Mouse (Mus musculus) induced T-regulatory cell, adult 2 months (primary cell): ENCODE results near the gene Tyw5.

ENCODE experiments used
- DNase-seq: peaks from one replicate; pipeline ENCODE4 v3.0.0-alpha.2; 2012; ENCODE audit warnings: low read depth

Tyw5 gene

GRCm38 (mm10) chr1:57406187-57407151 is at the start of gene Tyw5, which contains the start of gene Maip1:
Gene Tyw5, minus strand, starts transcription at chr1:57407101.
Gene Maip1, plus strand, starts transcription at chr1:57406328.
- DNase-seq, result peak; percentile 92

- no peak for DNase-seq
These were observed 43.3 kb upstream of the Tyw5 start for GRCm38 (mm10) chr1:57450241-57450640.

DNA sequence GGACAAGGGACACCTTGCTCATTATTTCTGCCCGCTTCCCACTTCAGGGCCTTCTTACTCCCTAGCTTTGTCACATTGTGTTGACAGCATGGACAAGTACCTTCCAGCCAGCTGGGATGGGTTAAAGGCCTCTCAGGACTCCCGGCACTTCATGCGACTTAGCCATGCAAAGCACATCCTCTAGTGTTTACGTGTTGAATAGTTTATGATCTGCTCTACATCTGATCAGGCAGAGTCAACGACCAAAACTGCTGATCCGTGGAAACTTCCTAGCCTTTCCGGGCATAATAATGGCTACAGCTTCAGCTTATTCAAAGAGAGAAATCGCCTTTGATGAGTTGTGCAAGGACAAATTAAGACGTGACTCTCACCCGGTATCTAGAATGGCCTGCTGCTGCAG is 38.8 kb upstream of the Tyw5 start:
- DNase-seq, result no peak

DNA sequence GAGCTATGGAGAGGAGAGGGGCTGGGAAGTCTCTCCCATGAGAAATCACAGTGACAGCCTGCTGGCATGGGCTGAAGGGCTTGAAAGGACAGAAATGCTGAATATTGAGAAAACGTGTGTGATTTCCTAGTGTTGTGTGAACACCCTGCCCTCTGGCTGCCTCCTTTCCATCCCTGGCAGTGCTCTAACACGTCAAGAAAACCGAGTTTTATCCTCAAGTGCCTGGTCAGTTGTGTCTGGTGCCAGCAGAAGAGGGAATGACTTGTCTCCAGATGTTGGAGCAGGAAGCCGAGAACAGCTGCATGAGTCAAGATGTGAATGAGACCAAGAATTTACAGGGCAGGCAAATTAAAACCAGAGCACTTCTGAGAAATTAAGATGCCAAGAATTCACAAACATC is 33.9 kb upstream of the Tyw5 start:
- DNase-seq, result no peak

GRCm38 (mm10) chr1:57439026-57439425 is 32.1 kb upstream of the Tyw5 start:
- DNase-seq, result no peak

- DNase-seq, result peak; percentile 5
These were observed 30.1 kb upstream of the Tyw5 start for GRCm38 (mm10) chr1:57436954-57437353.

GRCm38 (mm10) chr1:57436408-57436807 is 29.5 kb upstream of the Tyw5 start:
- peak; percentile 59 for DNase-seq

GRCm38 (mm10) chr1:57433141-57433540 is 26.2 kb upstream of the Tyw5 start:
- DNase-seq, result no peak

GRCm38 (mm10) chr1:57429786-57430483 is 23.0 kb upstream of the Tyw5 start:
- no peak for DNase-seq

DNA sequence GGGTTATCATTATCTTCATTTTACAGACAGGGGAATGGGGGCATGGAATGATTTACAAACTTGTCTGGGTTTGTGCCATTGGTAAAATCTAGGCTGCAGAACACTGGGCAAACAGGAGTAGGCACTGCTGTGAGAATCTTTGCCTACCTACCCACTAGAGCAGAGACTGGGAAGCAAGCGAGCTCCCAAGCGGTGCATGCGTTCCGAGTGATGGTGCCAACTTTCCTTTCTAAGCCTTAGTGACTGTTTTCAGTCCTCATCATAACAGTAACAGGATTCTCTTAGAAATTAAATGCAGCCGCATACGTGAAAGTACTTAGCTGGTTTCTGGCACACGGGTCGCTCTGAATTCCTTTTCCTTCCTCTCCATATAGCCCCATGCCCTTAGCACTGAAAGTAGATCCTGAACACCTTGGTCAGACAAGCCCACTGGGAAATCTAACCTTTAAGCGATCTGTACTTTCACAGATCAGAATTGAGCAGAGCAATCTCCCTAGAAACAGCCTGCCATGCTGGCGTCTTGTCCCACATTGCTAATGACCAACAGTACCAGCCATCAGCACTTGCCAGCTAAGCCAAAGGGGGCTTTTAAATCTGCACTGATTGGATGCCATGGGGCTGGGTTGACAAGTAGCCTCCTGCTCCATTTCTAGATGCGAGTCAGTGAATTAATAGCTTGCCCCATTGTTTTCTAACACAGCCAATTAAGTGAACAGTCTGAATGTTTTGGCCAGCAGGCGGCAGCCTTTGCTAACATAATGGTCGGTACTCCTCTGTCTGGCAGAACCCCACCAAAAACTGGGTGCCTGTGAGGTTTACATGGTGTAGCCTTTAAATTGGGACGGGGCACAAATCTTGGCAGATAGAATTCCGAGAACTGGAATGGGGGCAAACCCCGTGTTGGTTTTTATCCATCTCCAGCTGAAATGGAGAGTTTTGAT is 21.7 kb upstream of the Tyw5 start:
- peak; percentile 76 for DNase-seq

DNA sequence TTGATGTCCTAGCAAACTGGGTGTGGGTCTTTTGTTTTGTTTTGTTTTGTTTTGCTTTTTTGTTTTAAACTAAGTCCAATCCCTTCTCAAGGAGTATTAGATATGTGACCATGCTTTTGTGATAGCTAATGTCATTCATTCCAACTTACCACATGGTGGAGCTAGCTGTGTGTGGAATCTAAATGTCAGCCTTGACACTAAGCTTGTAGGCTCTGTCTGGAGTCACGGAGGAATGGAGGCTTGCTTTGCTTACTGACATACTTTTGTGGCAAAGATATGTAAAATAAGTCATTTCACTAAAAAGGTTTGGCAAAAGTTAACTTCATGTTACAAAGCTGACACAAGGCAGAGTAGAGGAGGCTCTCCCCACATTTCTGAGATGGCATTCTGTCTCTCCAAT is 16.8 kb upstream of the Tyw5 start:
- no peak for DNase-seq

GRCm38 (mm10) chr1:57413397-57413796 is 6.5 kb upstream of the Tyw5 start:
- DNase-seq, result no peak

- no peak for DNase-seq
These were observed 2.1 kb upstream of the Tyw5 start for GRCm38 (mm10) chr1:57408994-57409393.

- DNase-seq, result no peak
These were observed 4.8 kb downstream of the Tyw5 start for GRCm38 (mm10) chr1:57402116-57402515.

DNA sequence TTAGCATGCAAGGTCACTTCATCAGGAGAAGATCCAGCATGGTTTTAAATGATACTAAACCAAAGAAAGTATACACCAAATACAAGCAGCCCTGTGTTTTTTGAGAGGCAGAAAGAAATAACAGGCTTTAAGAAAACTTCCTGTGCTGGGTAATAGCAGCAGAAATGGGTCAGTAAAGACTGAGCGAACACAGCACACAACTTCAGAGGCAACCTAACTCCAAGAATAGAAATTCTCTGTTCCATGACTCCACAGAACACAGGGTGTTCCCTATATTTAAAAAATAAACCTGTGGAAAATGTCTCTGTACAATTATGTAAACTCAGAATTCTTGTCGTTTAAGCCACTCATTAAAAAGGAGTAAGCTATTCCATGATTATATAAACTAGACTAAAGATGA is 6.0 kb downstream of the Tyw5 start:
- DNase-seq, result no peak

- no peak for DNase-seq
These were observed 6.6 kb downstream of the Tyw5 start for GRCm38 (mm10) chr1:57400321-57400720.

DNA sequence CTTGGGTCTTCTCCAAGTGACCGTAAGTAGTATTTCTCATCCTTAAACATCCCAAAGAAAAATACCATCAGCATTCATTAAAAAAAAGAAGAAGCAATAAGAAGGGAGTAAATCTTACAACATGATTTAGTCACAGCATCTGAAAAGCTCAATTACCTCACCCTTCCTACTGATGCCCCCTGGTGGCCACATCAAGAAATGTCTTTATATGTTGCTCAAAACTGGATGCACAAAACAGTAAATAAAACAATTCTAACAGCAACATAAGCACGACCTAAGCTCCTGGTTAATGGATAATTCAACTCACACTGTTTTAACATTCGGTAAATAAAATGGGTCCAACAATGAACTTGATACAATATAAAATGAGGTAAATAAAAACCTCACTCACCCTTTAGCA is 12.8 kb downstream of the Tyw5 start:
- DNase-seq, result peak; percentile 76

- DNase-seq, result no peak
These were observed 14.5 kb downstream of the Tyw5 start for GRCm38 (mm10) chr1:57392417-57392816.

DNA sequence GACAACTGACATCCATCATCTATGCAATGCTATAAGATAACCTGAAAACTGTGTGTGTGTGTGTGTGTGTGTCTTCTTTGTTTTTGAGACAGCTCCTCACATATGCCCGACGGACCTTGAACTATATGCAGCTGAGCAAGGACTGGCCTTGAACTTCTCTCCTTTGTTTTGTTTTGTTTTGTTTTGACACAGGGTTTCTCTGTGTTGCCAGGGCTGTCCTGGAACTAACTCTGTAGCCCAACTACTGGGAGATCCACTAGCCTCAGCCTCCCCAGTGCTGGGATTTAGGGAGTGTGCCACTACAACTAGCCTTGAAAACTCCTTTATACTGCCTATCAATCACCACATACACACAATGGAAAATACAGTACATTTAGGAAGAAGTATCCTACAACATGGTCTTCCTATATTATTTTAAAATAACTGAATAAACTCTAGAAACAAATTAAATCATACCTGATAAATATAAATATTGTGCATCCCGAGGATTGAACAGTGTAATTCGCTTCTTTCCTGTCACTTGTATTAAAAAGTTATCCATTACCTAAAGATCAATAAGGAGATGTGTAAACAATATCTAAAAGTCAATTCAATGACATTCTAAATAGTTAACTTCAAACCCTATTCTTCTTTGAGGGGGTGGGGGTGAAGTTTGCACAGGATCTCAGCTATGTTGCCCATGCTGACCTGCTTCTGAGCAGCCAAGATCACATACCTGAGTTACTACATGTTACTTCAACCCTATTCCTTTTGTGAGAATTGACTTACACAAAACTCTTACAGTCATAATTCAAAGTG is 15.7 kb downstream of the Tyw5 start:
- DNase-seq, result no peak

DNA sequence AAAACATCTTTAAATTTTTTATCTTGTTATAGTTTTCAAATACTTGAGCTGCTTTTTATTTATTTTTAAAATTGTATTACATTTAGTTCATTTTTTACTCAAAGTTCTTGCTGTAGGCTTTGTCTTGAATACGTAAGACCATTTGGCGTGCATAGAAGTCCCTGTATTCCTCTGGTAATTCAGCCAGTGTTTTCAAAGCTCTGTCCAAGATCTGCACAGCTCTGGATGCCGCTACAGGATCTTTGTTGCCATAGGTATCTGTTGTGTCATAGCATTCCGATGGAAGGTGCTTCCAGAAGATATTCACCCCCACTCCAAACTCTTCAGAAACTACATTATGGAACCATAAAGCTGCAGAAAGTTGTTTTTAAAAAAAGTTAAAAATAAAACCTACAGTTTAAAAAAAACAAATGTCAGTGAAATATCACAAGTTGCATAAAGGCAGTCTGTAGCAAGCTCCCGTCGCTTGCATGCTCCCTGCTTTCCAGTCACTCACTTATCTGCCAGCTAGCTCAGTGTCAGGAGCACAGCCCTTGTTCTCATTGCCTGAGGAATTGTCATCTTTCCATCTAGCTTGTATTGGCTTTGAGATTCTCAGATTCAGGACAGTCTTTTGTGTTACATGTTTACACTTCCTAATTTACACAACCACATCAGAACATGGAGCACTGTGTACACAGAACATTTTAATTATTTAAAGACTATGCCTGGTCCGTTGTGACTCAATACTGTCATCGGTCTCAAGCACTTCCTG is 18.3 kb downstream of the Tyw5 start:
- DNase-seq, result no peak
